Mouse (Mus musculus) myocyte (in vitro differentiated cells): ENCODE measurements at regions not wholly inside any gene's neighbourhood (a gene's known extent, or its start where the extent isn't known, plus 50 kb on each side); places are given as distances from the start of the nearest gene placed in this dataset.

Experiments
- E2F4 ChIP-seq: IDR thresholded peaks from one replicate; pipeline ENCODE4 v1.6.1; 2011; ENCODE audit warnings: mild to moderate bottlenecking, control low read depth, moderate library complexity; ENCODE audit not compliant: insufficient read depth
- MYOG ChIP-seq, 3 experiments: IDR thresholded peaks; one replicate each; pipeline ENCODE4 v1.6.1; 2011; ENCODE audit warnings: control low read depth in 2 of 3, low read depth in 2 of 3, mild to moderate bottlenecking in 2 of 3; ENCODE audit not compliant: insufficient read length in 2 of 3, control insufficient read depth in 1 of 3, insufficient read depth in 1 of 3
- POLR2A ChIP-seq: IDR thresholded peaks from one replicate; pipeline ENCODE4 v1.6.1; 2011; ENCODE audit warnings: low read depth, mild to moderate bottlenecking, control low read depth, moderate library complexity; ENCODE audit not compliant: insufficient read length
- POLR2AphosphoS2 ChIP-seq: IDR thresholded peaks from one replicate; pipeline ENCODE4 v1.6.1; 2011; ENCODE audit warnings: low read depth, control low read depth; ENCODE audit not compliant: insufficient read length
- SRF ChIP-seq: IDR thresholded peaks from one replicate; pipeline ENCODE4 v1.6.1; 2011; ENCODE audit warnings: low read depth; ENCODE audit not compliant: control insufficient read depth, insufficient read length

DNA sequence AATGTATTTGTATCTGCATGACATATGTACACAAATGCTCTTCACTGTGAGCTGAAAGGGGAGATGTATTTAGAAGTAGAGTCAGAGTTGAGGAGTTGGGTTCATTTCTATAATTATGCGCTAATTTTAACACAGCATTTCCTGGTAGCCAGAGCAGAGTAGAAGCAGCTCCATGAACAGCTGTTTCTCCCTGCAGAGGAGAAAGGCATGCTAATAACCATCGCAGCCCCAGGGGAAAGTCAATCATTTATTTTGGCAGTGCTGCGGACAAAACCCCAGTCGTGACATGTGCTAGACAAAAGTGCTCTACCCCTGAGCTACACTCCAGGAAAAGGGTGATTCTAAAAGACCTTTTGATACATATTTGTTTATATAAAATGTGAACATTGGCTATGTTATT is 565.7 kb upstream of the Vstm2b start:
- TF ChIP-seq MYOG (IDR thresholded peaks at IDR 0.05; ENCODE audit: control insufficient read depth in 1 of 3, insufficient read depth in 1 of 3, insufficient read length in 2 of 3, low read depth in 2 of 3): no peak
- TF ChIP-seq POLR2A: no peak
- TF ChIP-seq POLR2AphosphoS2: no peak
- no peak for TF ChIP-seq E2F4
- no peak for TF ChIP-seq SRF
